Mouse (Mus musculus): ENCODE data around the gene Ddx6. TPM values are rescaled to one million over a fixed set of nuclear protein-coding genes. Genes with fewer than 3 reads are reported as not detected.
"Not testable (repeated sequence)": the region's sequence is repeated elsewhere in the genome, so short reads cannot be mapped to it uniquely, and the experiment has no call there.

Gene Ddx6
- polyA plus RNA-seq, 1 experiment from 2014 or later: 33.8 TPM

DNA sequence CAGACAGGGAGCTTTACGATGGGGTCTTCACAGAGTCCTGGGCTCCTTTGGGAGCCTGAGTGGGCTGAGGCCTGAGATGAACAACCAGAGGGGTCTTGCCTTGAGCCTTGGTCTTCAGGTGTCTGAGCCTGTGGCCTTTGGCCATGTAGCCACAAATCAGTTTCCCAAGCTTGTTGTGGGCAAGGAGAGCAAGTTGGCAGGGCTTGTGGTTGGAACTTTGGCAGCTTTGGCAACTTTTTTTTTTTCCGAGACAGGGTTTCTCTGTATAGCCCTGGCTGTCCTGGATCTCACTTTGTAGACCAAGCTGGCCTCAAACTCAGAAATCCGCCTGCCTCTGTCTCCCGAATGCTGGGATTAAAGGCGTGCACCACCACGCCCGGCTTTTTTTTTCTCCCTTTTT lies 28.6 kb upstream of the Ddx6 start:
- not testable (repeated sequence) for ATAC-seq (ENCODE audit: low read depth); H3K36me3 ChIP-seq (ENCODE audit: control insufficient read depth, insufficient read depth, low read length); H3K27ac ChIP-seq (ENCODE audit: low read depth, low read length); H3K4me3 ChIP-seq (ENCODE audit: low read depth, low read length); H3K4me1 ChIP-seq (ENCODE audit: control insufficient read depth, insufficient read depth, low read length); H3K4me2 ChIP-seq (ENCODE audit: low read depth, low read length); H3K9ac ChIP-seq (replicated peaks; ENCODE audit: low read depth, low read length); H3K9me3 ChIP-seq (ENCODE audit: control insufficient read depth, low read length); H3K27me3 ChIP-seq (ENCODE audit: control insufficient read depth, insufficient read depth, low read length)
- WGBS: 91% methylated on average over 7 of the region's 7 CpGs

DNA sequence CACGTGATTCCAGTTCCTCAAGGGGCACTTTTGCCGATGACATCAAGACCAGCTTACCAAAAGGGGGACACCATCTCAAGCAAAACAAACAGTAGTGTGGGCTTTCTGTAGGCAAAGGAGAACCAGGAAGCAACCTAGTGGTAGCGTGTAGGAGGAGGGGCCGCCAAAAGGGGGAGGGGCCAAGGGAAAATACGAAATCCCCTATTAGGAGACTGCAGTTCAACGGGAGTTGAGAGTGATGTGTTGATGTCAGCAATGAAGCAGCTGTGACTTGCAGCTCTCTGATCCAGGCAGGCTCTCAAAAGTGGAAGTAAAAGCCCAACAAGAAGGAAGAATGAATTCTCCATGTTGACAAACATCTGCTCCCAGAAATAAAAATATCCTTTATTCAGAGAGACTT lies 25.3 kb upstream of the Ddx6 start:
- H3K36me3 ChIP-seq (ENCODE audit: control insufficient read depth, insufficient read depth, low read length): no peaks in the 10 kb centered on the region
- H3K4me2 ChIP-seq (ENCODE audit: low read depth, low read length): no peak overlapping the region
- no peak for ATAC-seq (ENCODE audit: low read depth)
- no peak overlapping the region for H3K27ac ChIP-seq (ENCODE audit: low read depth, low read length)
- H3K9ac ChIP-seq (replicated peaks; ENCODE audit: low read depth, low read length): no peak overlapping the region
- no peaks in the 10 kb centered on the region for H3K4me1 ChIP-seq (ENCODE audit: control insufficient read depth, insufficient read depth, low read length)
- no peak overlapping the region for H3K4me3 ChIP-seq (ENCODE audit: low read depth, low read length)
- no peaks in the 10 kb centered on the region for H3K27me3 ChIP-seq (ENCODE audit: control insufficient read depth, insufficient read depth, low read length)
- H3K9me3 ChIP-seq (ENCODE audit: control insufficient read depth, low read length): no peaks in the 10 kb centered on the region
- WGBS: 43% methylated on average over 6 of the region's 6 CpGs

DNA sequence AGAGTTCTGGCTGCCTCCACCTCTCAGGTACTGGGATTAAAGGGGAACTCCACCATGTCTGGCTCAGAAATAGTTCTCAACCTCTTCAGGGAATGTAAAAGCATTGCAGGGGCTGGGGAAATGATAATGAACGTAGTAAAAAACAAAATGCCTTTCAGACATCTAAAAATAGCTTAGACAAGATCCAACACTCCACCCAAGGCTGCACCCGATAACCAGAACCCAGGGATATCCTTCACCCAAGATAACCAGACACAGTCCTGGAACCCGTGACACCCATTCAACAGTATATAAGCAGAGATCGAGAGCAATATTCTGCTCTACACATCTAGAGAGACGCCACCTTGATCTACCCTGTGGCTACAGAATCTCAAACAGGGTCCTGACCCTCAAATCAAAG lies 24.6 kb upstream of the Ddx6 start:
- H3K4me2 ChIP-seq (ENCODE audit: low read depth, low read length): no peak overlapping the region
- no peak overlapping the region for H3K9ac ChIP-seq (replicated peaks; ENCODE audit: low read depth, low read length)
- no peak for ATAC-seq (ENCODE audit: low read depth)
- H3K4me3 ChIP-seq (ENCODE audit: low read depth, low read length): no peak overlapping the region
- H3K4me1 ChIP-seq (ENCODE audit: control insufficient read depth, insufficient read depth, low read length): no peaks in the 10 kb centered on the region
- H3K36me3 ChIP-seq (ENCODE audit: control insufficient read depth, insufficient read depth, low read length): no peaks in the 10 kb centered on the region
- 87% methylated on average over 5 of the region's 5 CpGs for WGBS
- H3K27me3 ChIP-seq (ENCODE audit: control insufficient read depth, insufficient read depth, low read length): no peaks in the 10 kb centered on the region
- no peak overlapping the region for H3K27ac ChIP-seq (ENCODE audit: low read depth, low read length)
- H3K9me3 ChIP-seq (ENCODE audit: control insufficient read depth, low read length): no peaks in the 10 kb centered on the region

DNA sequence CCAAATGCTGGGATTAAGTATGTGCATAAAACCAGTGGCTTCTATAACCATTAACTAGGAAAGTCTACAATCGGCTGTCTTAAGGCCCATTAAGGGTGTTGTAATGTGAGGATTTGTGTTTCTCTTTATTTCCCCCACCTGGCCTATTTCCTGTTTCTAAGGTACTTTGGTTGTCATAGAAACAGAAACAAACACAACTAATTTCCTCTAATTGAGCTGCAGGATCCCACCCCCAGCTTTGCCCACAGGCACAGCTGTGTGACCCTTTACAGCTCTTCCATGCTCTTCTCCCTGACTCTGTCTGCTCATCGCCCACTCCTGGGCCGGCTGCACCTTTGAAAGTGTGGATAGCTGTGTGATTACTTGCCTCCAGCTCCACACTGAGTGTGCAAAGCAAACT lies 23.3 kb upstream of the Ddx6 start:
- Histone ChIP-seq H3K9ac (replicated peaks; ENCODE audit: low read depth, low read length) (no peak overlapping the region), H3K4me2 (ENCODE audit: low read depth, low read length) (no peak overlapping the region), H3K27me3 (ENCODE audit: control insufficient read depth, insufficient read depth, low read length) (no peaks in the 10 kb centered on the region), H3K27ac (ENCODE audit: low read depth, low read length) (no peak overlapping the region), H3K4me1 (ENCODE audit: control insufficient read depth, insufficient read depth, low read length) (no peaks in the 10 kb centered on the region), H3K4me3 (ENCODE audit: low read depth, low read length) (no peak overlapping the region), H3K9me3 (ENCODE audit: control insufficient read depth, low read length) (no peaks in the 10 kb centered on the region), H3K36me3 (ENCODE audit: control insufficient read depth, insufficient read depth, low read length) (no peaks in the 10 kb centered on the region)
- no peak for ATAC-seq (ENCODE audit: low read depth)
- WGBS: 13% methylated on average over 3 of the region's 3 CpGs

DNA sequence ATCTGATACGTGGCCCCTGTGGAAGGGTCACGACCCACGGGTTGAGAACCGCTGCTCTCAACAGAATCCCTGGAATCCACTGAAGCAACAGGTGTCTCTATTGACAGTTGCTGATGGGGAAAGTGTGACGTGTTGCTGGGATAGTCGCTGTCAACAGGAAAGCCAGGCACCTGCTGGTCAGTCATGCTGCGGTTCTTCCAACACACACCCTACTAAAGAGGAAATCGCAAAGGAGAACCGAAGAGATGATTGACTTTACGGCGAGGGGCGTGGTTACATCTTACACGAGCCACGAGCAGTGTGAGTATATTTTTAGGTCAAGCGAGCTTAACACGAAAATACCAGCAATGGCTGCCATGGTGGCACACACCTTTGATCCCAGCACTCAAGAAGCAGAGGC lies 22.3 kb upstream of the Ddx6 start:
- H3K4me1 ChIP-seq (ENCODE audit: control insufficient read depth, insufficient read depth, low read length): no peaks in the 10 kb centered on the region
- H3K4me3 ChIP-seq (ENCODE audit: low read depth, low read length): no peak overlapping the region
- no peaks in the 10 kb centered on the region for H3K27me3 ChIP-seq (ENCODE audit: control insufficient read depth, insufficient read depth, low read length)
- no peak overlapping the region for H3K4me2 ChIP-seq (ENCODE audit: low read depth, low read length)
- no peaks in the 10 kb centered on the region for H3K36me3 ChIP-seq (ENCODE audit: control insufficient read depth, insufficient read depth, low read length)
- no peak for ATAC-seq (ENCODE audit: low read depth)
- WGBS: 89% methylated on average over 16 of the region's 16 CpGs
- no peaks in the 10 kb centered on the region for H3K9me3 ChIP-seq (ENCODE audit: control insufficient read depth, low read length)
- H3K27ac ChIP-seq (ENCODE audit: low read depth, low read length): no peak overlapping the region
- H3K9ac ChIP-seq (replicated peaks; ENCODE audit: low read depth, low read length): no peak overlapping the region

DNA sequence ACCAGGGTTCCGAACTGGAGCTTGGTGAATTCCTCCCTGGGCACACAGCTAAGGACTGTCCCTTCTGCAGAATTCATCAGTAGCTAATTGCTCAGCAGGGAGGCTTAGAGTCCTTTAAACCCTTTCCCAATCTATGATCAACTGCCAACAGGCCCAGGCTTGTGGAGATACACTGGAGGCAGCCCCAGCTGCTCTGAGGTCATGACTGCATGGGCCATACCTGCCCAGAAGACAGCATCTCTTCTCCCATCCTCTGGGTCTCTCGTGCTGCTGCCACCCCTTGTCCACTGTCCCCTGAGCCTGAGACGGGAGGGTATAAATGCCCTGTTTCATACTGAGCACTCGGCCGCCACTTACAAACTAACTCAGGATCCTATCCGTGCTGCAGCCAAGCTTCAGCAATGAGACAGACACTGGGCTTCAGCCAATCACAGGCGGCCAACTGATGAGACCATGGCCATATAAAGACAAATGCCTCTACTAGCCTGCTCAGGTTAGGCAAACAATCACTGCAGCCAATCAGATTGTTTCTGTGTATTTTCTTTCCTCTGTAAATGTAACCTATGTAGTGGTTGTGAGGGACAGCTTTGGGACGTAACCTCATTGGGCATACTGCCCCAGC lies 17.9 kb upstream of the Ddx6 start:
- no peak overlapping the region for H3K9ac ChIP-seq (replicated peaks; ENCODE audit: low read depth, low read length)
- H3K9me3 ChIP-seq (ENCODE audit: control insufficient read depth, low read length): no peaks in the 10 kb centered on the region
- H3K4me2 ChIP-seq (ENCODE audit: low read depth, low read length): no peak overlapping the region
- no peak for ATAC-seq (ENCODE audit: low read depth)
- no peaks in the 10 kb centered on the region for H3K36me3 ChIP-seq (ENCODE audit: control insufficient read depth, insufficient read depth, low read length)
- H3K27me3 ChIP-seq (ENCODE audit: control insufficient read depth, insufficient read depth, low read length): no peaks in the 10 kb centered on the region
- no peak overlapping the region for H3K4me3 ChIP-seq (ENCODE audit: low read depth, low read length)
- 58% methylated on average over 8 of the region's 8 CpGs for WGBS
- no peak overlapping the region for H3K27ac ChIP-seq (ENCODE audit: low read depth, low read length)
- H3K4me1 ChIP-seq (ENCODE audit: control insufficient read depth, insufficient read depth, low read length): no peaks in the 10 kb centered on the region

DNA sequence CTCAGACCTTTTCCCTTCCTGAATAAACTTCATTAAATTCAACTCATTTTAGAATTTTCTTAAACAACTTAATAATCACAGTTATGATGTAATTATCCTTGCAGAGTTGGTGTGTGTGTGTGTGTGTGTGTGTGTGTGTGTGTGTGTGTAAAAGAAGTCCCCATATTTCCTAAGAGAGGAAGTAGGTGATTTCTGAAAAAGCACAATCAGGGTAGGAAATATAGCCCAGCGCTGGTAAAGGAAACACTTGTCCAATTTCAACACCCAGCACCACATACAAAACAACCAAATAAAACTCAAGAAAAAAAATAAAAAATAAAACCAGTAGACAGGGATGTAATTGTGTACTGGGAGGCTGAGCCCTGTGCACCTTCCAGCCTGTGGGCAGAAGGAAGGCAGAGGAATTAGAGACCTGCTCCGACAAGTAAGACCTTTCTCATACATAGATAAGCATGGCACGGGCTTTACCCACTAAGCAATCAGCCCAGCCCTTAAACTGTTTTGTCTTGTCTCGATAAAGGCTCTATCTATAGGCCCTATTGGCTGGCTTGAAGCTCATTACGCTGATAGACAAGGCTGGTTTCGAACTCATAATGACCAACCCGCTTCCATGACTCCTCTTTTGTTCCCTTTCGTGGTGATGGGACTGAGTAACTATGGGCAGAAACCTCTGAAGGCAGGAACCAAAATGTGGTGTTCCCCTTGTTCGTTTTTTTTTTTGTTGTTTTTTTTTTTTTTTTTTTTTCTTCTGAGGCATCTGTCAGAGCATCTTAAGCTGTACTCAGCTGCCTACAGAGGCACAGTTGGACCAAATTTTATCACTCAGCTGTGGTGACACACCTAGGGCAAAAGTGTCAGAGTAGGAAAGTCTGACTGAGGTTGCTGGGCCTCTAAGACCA lies 17.2 kb upstream of the Ddx6 start:
- Histone ChIP-seq H3K9me3 (ENCODE audit: control insufficient read depth, low read length) (no peaks in the 10 kb centered on the region), H3K4me3 (ENCODE audit: low read depth, low read length) (no peak overlapping the region), H3K27ac (ENCODE audit: low read depth, low read length) (no peak overlapping the region), H3K4me2 (ENCODE audit: low read depth, low read length) (no peak overlapping the region), H3K27me3 (ENCODE audit: control insufficient read depth, insufficient read depth, low read length) (no peaks in the 10 kb centered on the region), H3K9ac (replicated peaks; ENCODE audit: low read depth, low read length) (no peak overlapping the region), H3K36me3 (ENCODE audit: control insufficient read depth, insufficient read depth, low read length) (no peaks in the 10 kb centered on the region), H3K4me1 (ENCODE audit: control insufficient read depth, insufficient read depth, low read length) (no peaks in the 10 kb centered on the region)
- no peak for ATAC-seq (ENCODE audit: low read depth)
- 91% methylated on average over 9 of the region's 9 CpGs for WGBS

DNA sequence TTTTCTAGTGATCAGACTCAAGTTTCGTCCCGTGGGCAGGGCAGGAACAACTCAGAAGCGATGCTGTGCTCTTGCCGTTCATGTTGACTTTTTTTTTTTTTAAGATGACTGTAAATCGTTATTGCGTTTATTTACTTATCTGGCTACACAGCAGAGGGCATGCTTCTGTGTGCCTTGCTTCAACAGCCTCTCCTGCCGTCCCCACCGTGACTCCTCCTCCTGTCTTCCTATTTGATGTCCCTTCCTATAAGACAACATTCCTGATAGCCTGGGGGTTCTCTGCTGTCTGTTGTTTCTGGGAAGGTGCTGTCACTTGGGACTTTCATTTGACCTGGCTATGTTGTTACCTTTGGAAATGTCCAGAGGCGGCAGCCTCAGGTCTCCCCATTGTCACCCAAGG lies 16.1 kb upstream of the Ddx6 start:
- no peak overlapping the region for H3K4me2 ChIP-seq (ENCODE audit: low read depth, low read length)
- H3K9me3 ChIP-seq (ENCODE audit: control insufficient read depth, low read length): no peaks in the 10 kb centered on the region
- no peaks in the 10 kb centered on the region for H3K27me3 ChIP-seq (ENCODE audit: control insufficient read depth, insufficient read depth, low read length)
- no peak overlapping the region for H3K4me3 ChIP-seq (ENCODE audit: low read depth, low read length)
- WGBS: 76% methylated on average over 9 of the region's 9 CpGs
- H3K27ac ChIP-seq (ENCODE audit: low read depth, low read length): no peak overlapping the region
- H3K36me3 ChIP-seq (ENCODE audit: control insufficient read depth, insufficient read depth, low read length): no peaks in the 10 kb centered on the region
- no peaks in the 10 kb centered on the region for H3K4me1 ChIP-seq (ENCODE audit: control insufficient read depth, insufficient read depth, low read length)
- H3K9ac ChIP-seq (replicated peaks; ENCODE audit: low read depth, low read length): no peak overlapping the region
- no peak for ATAC-seq (ENCODE audit: low read depth)

DNA sequence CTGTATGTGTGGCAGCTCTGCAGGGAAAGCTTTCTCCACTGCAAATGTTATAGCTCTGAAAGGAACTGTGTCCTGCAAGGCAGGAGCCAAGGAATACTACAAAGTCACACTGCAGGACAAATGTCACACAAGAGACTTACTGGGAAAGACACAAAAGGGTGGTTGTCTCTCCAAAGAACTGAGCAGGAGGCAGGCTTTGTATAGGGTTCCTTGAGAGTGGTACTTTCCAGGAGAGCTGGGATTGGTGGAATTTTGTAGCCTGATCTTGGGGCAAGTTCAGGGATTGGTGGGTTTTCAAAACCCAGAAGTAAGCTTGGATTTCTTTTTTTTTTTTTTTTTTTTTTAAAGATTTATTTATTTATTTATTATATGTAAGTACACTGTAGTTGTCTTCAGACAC lies 15.6 kb upstream of the Ddx6 start:
- Histone ChIP-seq H3K36me3 (ENCODE audit: control insufficient read depth, insufficient read depth, low read length) (no peaks in the 10 kb centered on the region), H3K9ac (replicated peaks; ENCODE audit: low read depth, low read length) (no peak overlapping the region), H3K27me3 (ENCODE audit: control insufficient read depth, insufficient read depth, low read length) (no peaks in the 10 kb centered on the region), H3K4me3 (ENCODE audit: low read depth, low read length) (no peak overlapping the region), H3K9me3 (ENCODE audit: control insufficient read depth, low read length) (no peaks in the 10 kb centered on the region), H3K4me2 (ENCODE audit: low read depth, low read length) (no peak overlapping the region), H3K4me1 (ENCODE audit: control insufficient read depth, insufficient read depth, low read length) (no peaks in the 10 kb centered on the region), H3K27ac (ENCODE audit: low read depth, low read length) (no peak overlapping the region)
- no peak for ATAC-seq (ENCODE audit: low read depth)
